Mouse (Mus musculus) kidney, adult 9 months (tissue): Measurements from ENCODE around the gene Unc5c.

Source experiments
- DNase-seq: peaks from one replicate; pipeline ENCODE4 v3.0.0; 2022

The Unc5c gene

DNA sequence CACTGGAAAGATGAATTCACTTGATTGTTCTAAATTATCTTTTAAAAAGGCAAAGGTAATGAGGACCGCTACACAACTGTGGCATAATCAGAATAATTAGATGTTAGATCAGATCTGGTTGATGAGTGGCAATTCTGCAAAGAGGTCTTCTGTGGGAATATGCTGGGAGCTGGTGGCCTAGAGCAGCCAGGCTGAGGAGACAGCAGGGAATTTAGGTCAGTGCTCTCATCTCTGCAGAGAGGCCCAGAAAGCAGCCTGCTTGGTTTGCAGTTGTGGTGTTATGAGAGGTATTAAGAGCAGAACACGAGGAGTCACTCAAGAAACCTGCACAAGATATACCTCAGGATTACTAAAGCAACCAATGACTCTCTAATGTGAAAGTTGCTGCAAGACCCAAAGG lies 133.9 kb downstream of the Unc5c start:
- DNase-seq, result no peak

DNA sequence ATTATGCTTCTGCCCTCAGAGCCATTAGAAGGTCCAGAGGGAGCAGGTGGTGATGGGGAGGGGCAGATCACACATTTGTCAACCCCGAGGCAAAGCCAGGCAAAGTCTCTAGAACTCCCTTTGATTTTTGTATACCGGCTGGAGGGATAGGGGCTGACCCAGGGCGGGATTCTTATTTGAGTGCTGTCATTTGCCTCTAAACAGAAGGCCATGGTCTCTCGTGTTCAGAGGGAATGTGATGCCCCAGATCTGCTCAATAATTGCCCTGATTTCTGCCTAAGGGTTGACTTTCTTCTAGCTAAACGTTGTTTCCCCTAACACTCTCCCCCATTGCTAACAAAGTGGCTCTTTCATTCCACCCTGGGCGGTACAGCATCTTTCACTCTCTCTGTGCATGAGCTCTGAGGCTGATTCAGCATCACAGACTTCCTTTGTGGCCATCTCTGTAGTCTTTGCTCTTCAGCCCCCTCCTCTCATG lies 136.1 kb downstream of the Unc5c start:
- no peak for DNase-seq

DNA sequence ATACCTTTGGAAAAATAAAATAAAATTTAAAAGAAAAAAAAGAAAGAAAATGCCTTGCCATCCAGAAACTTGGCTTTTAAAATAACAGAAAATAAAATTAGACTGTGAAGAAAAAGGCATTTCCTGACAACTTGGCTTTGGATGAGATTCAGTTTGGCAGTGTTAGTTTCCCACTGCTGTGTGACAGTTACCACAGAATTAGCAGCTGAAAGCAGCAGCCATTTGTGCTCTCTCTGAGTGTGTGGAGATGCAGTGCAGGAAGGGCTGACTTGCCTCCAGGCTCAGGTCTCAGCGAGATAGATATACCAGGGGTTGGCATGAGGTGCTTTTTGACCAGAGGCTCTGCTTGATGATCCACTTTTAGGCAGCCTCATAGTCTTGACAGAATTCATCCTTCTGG lies 151.7 kb downstream of the Unc5c start:
- DNase-seq, result no peak

DNA sequence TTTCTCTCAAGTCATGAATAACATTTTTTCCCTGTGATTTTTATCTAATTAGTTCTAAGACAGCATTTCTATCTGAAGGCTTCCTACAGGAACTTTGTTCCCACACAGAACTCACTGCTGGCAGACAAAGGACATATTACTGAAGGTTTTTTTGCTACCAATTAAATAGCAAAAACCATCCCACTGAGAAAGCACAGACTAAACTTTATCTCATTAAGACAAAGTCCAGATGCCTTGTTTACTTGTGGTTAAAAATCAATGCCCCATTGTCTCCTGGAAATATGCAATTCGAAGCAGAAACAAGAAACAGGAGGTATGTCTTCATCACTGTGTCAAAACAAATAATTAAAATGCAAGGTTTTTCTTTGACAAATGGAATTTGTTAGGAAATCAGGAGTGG lies 153.7 kb downstream of the Unc5c start:
- peak; percentile 6 for DNase-seq

DNA sequence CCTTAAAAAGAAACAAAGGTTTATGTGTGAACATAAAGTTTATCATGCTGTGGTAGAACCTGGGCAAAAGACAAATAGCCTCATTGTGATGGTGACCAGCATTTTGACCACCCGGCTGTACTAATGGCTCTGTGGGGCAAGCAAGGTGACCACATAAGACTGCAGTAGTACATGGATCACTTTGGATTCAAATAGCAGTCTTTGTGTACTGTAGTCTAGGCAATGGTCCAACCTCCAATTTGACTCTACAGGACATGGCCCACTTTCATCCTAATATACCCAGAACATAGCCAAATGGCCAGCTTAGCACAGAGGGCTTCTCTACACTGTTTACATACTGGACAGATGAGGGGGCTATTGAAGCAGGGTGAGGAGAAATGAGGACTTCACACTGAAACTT lies 156.5 kb downstream of the Unc5c start:
- DNase-seq, result no peak

DNA sequence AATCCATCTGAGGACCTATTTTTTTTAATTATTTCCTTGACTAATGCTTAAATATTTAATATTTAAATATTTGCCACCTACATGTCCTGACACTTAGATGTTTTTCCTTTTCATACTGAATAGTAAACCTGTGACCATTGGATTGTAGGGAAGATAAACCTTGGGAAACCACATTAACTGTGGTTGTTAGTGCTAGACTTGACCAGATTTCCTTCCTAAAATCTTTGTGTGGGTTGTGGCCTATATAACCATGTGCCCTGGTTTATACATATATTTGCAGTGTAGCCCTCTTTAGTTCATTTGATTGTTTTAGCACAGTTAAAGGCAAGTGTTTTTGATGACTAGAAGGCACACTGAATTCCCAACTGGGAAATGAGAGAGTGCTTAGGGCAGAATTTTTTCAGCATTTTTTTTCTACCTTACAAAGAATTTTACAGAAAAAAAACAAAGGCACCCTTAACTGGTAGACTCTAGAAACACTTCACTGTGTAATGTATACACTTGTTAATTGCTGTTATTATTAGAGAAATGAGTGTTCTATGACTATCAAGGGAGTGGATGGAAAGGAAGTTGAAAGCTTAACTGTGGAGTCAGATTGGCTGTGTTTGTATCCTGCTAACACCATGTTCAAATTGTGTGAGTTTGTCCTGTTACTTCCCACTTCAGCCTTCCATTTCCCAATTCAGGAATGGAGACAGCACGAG lies 162.1 kb downstream of the Unc5c start:
- no peak for DNase-seq

DNA sequence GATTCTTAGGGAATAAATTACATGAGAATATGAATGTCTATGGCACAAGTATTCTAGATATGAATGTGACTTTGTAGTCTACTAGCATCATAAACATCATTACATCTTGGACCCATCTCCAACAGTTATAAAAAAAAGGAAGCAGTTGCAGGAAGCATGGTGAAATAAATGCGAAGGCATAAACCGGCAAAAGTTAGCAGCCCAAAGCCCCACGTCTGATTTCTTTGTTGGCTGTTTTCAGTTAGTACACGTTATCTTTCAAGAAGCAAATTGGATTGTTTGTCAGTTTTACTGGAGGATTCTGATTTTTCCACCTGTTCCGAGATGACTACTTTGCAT lies 162.6 kb downstream of the Unc5c start:
- DNase-seq, result no peak

DNA sequence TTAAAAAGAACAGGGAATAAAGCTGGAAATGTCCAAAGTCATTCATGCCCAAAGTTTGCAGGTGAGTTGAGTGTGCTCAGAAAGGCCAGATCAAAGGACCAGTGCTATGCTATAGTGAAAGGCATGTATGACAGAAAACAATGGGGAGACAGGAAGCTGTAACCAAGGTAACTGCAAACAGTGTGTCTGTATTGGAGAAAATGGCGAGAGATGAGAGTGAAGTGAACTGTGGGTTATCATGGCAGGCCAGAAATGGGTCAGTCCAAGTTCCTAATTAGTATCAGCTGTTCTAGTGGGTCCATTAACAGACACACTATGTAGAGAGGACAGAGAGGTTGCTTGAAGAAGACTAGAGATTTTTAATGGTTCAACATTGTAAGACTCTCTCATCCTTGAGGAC lies 164.4 kb downstream of the Unc5c start:
- no peak for DNase-seq

DNA sequence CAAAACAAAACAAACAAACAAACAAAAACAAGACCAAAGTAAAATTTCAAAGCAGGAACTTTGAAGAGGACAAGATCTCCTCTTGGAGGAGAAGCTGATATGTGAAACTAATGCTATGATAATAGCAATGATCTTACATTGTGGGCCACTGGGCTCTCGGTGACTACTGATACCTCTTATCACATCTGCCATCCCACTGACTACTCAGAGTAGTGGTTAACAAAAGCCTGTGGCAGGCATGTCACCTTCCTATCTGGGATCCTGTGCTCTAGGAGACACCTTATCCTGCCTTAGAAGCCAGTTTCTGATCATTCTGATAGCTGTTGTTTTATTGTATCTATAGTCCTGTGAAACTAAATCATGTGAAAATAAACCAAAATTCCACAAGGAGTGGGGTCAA lies 172.9 kb downstream of the Unc5c start:
- no peak for DNase-seq

DNA sequence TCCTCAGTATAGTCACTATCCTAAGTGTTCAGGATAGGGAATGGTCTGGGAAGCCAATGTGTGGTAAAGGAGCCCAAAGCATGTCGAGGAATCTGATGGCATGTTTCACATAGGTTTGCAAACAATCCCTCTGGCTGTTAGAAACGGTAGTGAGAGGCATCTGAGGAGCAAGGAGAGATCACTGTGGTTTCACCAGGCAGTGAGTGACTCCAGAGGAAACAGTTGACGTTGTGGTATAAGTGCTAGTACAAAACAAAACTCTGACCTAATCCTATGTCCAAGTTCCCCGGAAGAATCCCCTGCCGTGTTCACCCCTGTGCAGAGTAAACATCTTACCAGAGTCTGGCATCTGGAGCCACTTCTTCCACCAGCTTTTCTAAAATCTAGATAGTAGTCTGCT lies 179.2 kb downstream of the Unc5c start:
- DNase-seq, result no peak

DNA sequence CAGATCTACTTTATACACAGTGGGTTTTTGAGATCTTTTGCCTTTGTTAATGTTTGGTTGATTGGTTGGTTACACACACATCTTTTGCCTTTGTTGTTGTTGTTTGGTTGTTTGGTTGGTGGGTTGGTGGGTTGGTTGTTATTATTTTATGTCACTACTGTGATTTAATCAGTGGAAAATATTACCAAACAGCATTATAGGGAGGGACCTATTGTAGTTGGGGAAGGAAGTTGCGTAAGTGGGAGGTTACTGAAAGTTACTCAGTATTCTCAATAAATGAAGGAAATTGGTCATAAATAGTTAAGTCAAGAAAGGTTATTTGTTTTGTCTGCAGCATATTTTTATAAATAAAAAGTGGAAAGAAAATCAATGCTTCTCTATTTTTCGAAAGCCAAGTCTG lies 181.6 kb downstream of the Unc5c start:
- DNase-seq, result no peak

DNA sequence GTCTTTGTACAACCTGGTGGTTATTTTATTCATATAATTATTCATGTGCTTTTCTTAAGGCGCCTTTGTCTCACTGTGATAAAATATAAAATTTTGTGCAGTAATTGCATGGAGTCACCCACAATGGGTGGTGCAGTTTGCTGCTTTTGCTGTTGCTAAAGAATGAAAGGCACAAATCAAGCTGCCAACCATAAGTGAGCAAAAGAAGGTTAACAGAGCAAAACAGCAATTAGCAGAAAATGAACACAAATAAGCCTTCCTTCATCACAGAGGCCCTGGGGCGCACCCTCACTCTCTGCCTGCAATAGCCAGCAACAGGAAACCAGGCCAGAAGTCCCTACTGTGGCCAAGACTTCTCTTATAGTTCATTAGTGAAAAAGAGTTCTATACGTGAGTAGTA lies 185.6 kb downstream of the Unc5c start:
- no peak for DNase-seq

DNA sequence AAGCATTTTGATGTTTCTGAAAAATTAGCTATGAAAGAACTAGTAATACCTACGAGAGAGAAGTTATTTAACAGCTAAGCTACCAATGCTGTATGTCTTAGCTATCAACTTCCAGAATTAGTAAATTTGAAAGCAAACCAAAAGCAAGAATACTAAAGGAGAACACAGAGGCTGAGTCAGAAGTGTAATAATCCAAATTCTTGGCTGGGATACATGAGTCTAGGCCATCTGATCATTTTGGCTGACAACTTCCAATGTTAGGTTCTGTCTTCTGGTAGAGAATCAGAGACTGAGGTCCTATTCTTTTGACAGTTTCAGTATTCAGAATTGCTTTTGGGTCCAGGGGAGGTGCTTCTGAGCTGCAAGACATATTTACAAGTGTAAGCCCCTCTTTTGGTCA lies 188.9 kb downstream of the Unc5c start:
- no peak for DNase-seq

DNA sequence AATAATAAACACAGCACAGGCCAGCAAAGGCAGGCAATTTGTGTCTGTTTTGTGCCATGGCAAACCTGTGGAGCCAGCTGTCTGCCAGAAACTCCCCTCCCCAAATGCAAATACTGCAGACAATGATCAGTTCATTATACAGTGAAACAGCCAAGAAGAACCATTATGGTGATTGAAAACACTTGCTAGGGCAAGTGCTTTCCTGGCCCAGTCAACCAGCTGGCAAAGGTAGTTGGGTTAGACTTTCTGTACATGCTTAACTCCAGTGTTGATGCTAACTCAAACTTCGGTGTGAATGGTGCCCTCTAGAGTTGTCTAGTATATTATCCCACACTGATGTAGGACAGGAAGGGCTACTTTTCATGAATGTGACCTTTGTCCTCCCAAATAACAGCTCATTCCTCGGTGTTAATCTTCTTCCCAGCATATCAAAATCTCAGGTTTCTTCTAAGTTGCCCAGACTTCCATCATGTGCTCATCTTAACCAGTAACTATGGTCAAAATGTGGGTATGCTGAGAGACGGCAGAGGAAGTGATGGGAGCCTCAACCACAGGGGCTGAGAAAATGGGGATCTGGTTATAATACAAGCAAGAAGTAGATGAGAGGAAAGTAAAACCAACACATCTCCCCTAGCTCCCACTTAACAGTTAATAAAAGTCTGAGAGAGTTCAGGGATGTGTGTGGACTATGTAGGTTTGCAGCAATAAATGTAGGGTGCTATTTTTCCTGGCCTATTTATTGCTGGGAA lies 194.2 kb downstream of the Unc5c start:
- no peak for DNase-seq

DNA sequence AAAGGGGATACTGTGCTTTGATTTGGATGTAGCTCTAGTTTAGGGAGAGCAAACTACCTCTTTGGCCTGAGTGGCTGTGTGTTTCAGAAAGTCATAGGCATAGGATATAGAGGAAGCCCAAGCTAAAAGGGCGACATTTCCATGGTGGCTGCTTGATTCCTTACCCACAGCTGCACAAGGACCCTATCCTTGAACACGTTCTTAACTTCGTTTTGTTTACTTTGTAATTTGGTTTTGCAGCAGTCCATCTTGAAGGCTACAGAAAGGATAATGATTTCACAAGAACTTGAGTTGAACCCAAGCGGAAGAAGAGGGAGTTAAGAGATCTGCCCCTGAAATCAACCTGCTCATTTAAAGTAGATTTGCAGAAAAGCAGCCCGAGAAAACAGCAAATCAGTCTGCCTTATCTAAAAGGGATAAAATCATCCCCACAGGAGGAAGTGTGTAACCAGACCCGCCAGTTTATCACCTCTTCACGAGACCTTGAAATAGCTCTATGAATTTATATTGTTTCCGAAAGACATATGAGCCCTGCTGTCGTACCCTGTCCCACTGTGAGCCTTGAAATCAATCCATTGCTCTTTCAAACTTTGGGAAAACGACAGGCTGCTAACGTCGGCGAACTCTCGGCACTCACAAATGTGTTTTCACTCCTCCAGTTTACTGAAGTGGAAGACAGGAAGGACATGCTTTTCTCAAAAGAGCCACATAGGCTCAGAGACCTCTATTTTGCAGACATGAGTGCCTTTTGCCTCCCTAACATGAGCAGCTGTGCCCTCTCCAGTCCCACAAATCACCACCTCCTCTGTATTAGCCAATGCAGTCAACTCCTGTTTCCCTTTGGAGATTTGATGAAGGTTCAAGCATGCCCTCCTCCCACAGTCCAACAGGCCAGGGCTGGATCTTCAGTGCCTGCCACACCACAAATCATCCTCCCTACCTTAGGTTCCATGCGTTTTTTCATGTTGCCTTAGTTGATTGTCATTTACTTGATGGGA lies 195.3 kb downstream of the Unc5c start:
- DNase-seq, result no peak

DNA sequence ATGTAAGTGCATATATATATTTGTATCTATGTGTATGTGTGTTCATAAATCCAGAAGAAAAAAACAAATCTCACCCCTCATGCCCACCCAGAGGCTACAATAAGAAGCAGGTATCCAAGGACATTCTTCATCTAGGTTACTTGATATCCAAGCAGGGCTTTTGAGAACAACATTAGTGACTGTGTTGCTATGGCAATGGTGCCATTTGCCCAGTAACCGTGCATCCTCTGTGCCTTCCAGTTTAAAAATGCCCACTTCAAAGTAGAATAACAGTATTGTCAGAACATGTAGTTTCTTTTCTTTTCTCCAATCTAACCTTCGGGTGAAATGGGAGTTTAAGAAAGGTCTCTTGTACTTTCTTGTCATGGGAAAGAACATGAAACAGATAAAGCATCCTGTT lies 224.1 kb downstream of the Unc5c start:
- no peak for DNase-seq

DNA sequence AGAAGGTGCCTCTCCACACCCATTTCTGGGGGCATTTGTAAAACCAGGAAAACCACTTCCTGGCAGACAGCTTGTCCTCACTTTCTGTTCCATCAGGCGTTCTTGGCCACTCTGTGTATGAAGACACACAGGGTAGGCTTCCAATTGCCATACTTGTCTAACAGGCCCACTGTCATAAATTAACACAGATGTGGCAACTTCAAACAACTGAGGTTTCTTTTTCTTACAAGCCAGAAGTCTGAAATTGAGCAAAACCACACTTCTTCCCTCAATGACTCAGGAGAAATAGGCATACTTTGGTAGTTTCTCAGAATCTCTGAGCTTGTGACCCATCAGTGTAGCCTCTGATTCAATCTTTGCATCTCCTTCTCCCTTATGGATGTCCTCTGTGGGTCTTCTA lies 225.7 kb downstream of the Unc5c start:
- DNase-seq, result no peak

DNA sequence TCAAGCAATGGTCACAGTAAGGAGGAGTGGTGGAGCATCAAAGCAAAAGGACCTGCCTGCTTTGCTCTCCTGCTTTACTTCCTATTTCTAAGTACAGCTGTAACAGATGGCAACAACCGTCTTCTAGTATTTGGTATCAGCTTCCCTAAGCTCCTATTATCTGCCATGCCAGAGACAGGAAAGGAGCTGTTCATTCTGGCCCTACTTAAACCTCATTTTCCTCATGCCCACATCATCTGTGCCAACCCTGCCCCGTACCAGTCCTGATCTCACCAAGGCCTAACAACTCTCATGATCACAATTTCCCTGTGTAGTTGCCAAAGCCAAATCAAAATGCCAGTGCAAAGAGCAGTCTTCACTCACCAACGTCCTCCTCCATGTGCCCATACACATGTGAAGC lies 226.4 kb downstream of the Unc5c start:
- DNase-seq, result no peak

DNA sequence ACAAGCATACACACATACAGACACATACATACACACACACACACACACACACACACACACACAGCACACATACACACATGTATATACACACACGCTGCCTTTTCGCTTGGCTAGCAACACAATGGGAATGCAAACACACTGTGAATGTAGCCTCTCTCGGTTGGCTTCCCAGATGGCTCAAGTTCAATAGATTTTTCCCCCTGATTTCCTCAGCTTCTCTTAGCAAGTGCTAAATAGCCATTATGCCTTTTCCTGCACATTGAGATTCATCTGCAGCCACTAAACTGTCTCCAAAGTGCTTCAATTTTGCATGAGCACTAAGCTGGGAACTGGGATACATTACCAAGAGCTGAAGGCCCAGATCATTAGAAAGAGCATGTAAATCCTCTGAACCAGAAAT lies 226.8 kb downstream of the Unc5c start:
- DNase-seq, result no peak

DNA sequence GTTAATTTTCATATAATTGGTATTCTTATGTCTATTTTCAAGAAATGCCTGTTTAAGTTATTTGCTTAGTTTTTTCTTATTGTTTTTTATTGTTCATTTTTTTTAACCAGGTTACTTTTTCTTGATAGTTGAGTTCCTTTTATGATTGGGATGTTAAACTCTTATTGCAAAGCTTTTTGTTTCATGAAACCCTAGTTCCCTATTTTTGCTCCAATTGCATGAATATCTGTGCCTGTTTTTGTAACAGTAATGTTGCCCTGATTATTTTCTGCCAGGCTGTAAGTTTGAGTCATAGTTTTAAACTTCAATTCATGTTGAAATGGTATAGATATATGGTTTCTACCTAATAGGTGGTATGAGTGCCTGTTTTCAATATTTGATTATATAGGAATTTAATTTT lies 234.2 kb downstream of the Unc5c start:
- no peak for DNase-seq

DNA sequence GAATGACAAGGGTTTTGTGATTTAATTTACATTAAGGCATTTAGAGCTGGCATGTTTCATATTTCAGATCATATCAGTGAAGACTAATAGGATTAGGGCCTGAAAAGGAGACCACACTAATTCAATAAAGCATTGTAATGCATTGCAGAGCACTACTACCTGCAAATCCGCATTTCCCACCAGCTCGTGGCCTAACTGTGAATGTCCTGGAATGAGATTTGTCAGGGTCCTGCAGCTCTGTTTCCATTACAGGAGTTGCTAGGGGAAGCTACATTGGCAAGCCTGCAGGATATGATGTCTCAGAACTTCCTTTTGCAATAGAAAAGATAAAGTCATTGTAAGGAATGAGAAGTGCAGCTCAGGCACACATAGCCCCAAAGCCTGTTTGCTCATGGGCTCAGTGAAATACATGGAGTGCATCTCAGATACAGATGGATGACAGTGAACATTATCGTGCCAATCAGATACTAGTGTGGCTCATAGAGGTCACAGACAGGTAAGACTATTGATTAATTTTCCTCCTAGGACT lies 236.4 kb downstream of the Unc5c start:
- no peak for DNase-seq

DNA sequence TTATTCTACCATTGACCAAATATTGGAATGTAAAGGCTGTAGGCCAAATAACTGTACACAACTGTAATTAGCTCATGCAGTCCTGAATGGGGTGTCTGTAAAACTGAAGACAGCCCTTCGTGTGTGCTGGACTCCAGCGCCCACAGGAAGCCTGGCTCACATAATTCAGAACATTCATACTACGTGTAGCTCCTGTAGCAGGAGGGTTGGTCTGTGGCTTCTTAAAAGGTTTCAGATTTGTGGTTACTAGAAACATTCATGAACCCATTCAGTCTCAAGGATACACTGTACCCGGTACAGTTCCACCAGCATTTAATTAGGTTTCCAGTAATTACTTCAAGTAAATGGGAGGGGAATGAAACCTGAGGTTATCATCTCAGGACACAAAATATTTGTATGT lies 246.6 kb downstream of the Unc5c start:
- no peak for DNase-seq

DNA sequence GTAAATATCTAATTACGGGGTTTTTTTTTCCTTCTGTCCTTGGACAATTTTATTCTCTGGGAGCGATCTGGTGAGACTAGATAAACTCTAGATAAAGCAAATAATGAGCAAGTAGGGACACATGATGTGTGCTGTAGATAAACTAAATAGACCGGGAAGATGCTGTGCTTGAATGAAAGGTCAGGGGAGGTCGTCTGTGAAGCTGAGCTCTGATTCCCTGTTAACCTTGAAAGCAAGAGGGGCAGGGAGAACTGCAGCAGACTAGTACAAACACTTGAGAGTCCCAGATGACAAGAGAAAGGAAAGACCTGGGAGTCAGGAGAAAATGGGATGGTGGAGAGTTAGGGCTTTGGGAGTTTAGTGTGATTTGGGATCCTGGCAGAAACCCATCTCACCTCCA lies 251.4 kb downstream of the Unc5c start:
- no peak for DNase-seq
